Mouse (Mus musculus) lung, postnatal 14 days (tissue): ENCODE results near the gene Pak1.

Experiments used
- DNase-seq: peaks from one replicate; pipeline ENCODE4 v3.0.0; 2021

The Pak1 gene

GRCm38 (mm10) chr7:97863512-97863911 lies 75.2 kb downstream of the Pak1 start:
- no peak for DNase-seq

- no peak for DNase-seq
Measured at GRCm38 (mm10) chr7:97864531-97864930, 76.2 kb downstream of the Pak1 start.

GRCm38 (mm10) chr7:97867866-97868265 lies 79.5 kb downstream of the Pak1 start:
- DNase-seq: no peak

- DNase-seq: no peak
Measured at GRCm38 (mm10) chr7:97868766-97869165, 80.4 kb downstream of the Pak1 start.

GRCm38 (mm10) chr7:97872396-97872795 lies 84.1 kb downstream of the Pak1 start:
- no peak for DNase-seq

GRCm38 (mm10) chr7:97873317-97873716 lies 85.0 kb downstream of the Pak1 start:
- no peak for DNase-seq

- no peak for DNase-seq
Measured at GRCm38 (mm10) chr7:97877846-97878538, 89.7 kb downstream of the Pak1 start.

GRCm38 (mm10) chr7:97911646-97912045 lies 123.3 kb downstream of the Pak1 start:
- no peak for DNase-seq

GRCm38 (mm10) chr7:97914833-97915516 lies 126.6 kb downstream of the Pak1 start:
- DNase-seq: no peak

GRCm38 (mm10) chr7:97919742-97920141 lies 131.4 kb downstream of the Pak1 start, which contains the start of gene Gdpd4:
TSS of gene Gdpd4 (plus strand) at chr7:97919955.
- DNase-seq: no peak

- DNase-seq: no peak
Measured at GRCm38 (mm10) chr7:97925819-97926218, 137.5 kb downstream of the Pak1 start.

- DNase-seq: no peak
Measured at GRCm38 (mm10) chr7:97926978-97927377, 138.6 kb downstream of the Pak1 start.

GRCm38 (mm10) chr7:97944485-97944884 lies 156.1 kb downstream of the Pak1 start:
- DNase-seq: no peak
